Mouse (Mus musculus): ENCODE measurements at regions not wholly inside any gene's neighbourhood (a gene's known extent, or its start where the extent isn't known, plus 50 kb on each side); places are given as distances from the start of the nearest gene placed in this dataset.

- no peak for DNase-seq
- intact Hi-C loops (cut with DNase I): no loop called here
These were observed 194.0 kb downstream of the Otol1 start for GRCm38 (mm10) chr3:70201334-70201943.

- no peak for DNase-seq
- intact Hi-C loops (cut with DNase I): no loop called here
These were observed 207.8 kb downstream of the Otol1 start for GRCm38 (mm10) chr3:70215195-70215594.

GRCm38 (mm10) chr3:70216096-70216495, 208.7 kb downstream of the Otol1 start:
- DNase-seq: no peak

GRCm38 (mm10) chr3:70218757-70219360, 211.4 kb downstream of the Otol1 start:
- no peak for DNase-seq
- intact Hi-C loops (cut with DNase I): no loop called here

More at GRCm38 (mm10) chr3:70216096-70216495, 208.7 kb downstream of the Otol1 start:
- intact Hi-C loops (cut with DNase I): no loop called here

- DNase-seq: no peak
- intact Hi-C loops (cut with DNase I): no loop called here
These were observed 216.1 kb downstream of the Otol1 start for GRCm38 (mm10) chr3:70223443-70224065.

- intact Hi-C loops (cut with DNase I): no loop called here
These were observed 217.4 kb downstream of the Otol1 start for GRCm38 (mm10) chr3:70224846-70225245.

GRCm38 (mm10) chr3:70227165-70227564, 219.8 kb downstream of the Otol1 start:
- intact Hi-C loops (cut with DNase I): no loop called here
- DNase-seq: no peak

More at GRCm38 (mm10) chr3:70224846-70225245, 217.4 kb downstream of the Otol1 start:
- DNase-seq: no peak

- intact Hi-C loops (cut with DNase I): no loop called here
- no peak for DNase-seq
These were observed 241.2 kb downstream of the Otol1 start for GRCm38 (mm10) chr3:70248655-70249054.

GRCm38 (mm10) chr3:70249922-70250321, 242.5 kb downstream of the Otol1 start:
- intact Hi-C loops (cut with DNase I): no loop called here
- DNase-seq: no peak

GRCm38 (mm10) chr3:70250733-70251132, 243.3 kb downstream of the Otol1 start:
- intact Hi-C loops (cut with DNase I): no loop called here
- DNase-seq: no peak

- intact Hi-C loops (cut with DNase I): no loop called here
- no peak for DNase-seq
These were observed 255.9 kb downstream of the Otol1 start for GRCm38 (mm10) chr3:70263318-70263717.

GRCm38 (mm10) chr3:70288590-70289388, 281.4 kb downstream of the Otol1 start:
- no peak for DNase-seq
- intact Hi-C loops (cut with DNase I): no loop called here

- intact Hi-C loops (cut with DNase I): no loop called here
- peak; percentile 37 for DNase-seq
These were observed 300.1 kb downstream of the Otol1 start for GRCm38 (mm10) chr3:70307556-70307955.

GRCm38 (mm10) chr3:70308061-70308461, 300.6 kb downstream of the Otol1 start:
- intact Hi-C loops (cut with DNase I): no loop called here
- no peak for DNase-seq

GRCm38 (mm10) chr3:70309304-70309703, 301.9 kb downstream of the Otol1 start:
- peak; percentile 63 for DNase-seq
- intact Hi-C loops (cut with DNase I): no loop called here

- DNase-seq: no peak
These were observed 303.6 kb downstream of the Otol1 start for GRCm38 (mm10) chr3:70311055-70311454.

GRCm38 (mm10) chr3:70312034-70312433, 304.6 kb downstream of the Otol1 start:
- DNase-seq: no peak
- intact Hi-C loops (cut with DNase I): no loop called here

More at GRCm38 (mm10) chr3:70311055-70311454, 303.6 kb downstream of the Otol1 start:
- intact Hi-C loops (cut with DNase I): no loop called here

GRCm38 (mm10) chr3:70313119-70313868, 305.9 kb downstream of the Otol1 start:
- intact Hi-C loops (cut with DNase I): no loop called here
- no peak for DNase-seq

- no peak for DNase-seq
- intact Hi-C loops (cut with DNase I): no loop called here
These were observed 306.8 kb downstream of the Otol1 start for GRCm38 (mm10) chr3:70314239-70314638.

- no peak for DNase-seq
- intact Hi-C loops (cut with DNase I): no loop called here
These were observed 311.0 kb downstream of the Otol1 start for GRCm38 (mm10) chr3:70318377-70318776.

- intact Hi-C loops (cut with DNase I): no loop called here
- DNase-seq: no peak
These were observed 311.7 kb downstream of the Otol1 start for GRCm38 (mm10) chr3:70319139-70319538.

Measured in left cerebral cortex, postnatal 4 days (tissue).